Mouse (Mus musculus): ENCODE results near the gene Fhad1.

Fhad1 gene

DNA sequence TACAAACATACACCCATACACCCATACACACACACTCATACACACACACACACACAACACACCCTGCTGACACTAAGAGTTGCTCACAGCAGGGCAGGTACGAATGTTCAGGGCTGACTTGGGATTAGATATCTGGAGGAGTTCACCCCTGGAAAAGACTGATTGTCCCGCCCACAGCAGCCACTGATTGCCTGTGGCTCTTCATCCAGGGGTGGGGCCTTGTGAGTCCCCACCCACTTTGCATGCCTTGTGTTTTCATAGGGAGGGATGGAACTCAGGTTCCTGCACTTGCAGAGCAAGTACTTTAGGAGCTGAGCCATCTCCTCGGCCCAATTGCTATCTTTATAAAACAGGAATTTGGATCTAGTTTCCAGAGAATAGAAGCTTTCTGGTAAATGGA lies 33.4 kb downstream of the Fhad1 start:
- in situ Hi-C loops (cut with MboI, MseI) = no loop called here

DNA sequence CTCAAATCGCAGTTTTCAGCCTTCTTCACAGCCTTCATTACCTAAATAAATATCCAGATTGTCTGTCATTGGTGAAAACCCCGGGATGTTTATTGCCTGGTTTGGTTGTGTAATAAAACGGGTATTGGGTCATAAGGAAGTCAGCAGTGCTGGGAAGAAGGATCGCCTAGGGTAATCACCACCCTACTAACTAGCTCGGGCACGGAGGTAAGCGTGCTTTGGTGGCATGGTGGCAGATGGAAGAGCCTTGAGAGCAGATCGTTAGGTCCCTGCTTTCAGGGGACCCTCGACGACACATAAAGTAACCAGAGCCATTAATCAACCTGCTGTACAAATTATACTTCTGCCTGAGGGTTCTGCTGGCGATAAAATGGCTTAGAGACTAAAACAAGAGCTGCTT lies 36.3 kb downstream of the Fhad1 start:
- in situ Hi-C loops (cut with MboI, MseI) = no loop called here

- in situ Hi-C loops (cut with MboI, MseI) = no loop called here
Measured at GRCm38 (mm10) chr4:141977346-141977745, 37.5 kb downstream of the Fhad1 start.

DNA sequence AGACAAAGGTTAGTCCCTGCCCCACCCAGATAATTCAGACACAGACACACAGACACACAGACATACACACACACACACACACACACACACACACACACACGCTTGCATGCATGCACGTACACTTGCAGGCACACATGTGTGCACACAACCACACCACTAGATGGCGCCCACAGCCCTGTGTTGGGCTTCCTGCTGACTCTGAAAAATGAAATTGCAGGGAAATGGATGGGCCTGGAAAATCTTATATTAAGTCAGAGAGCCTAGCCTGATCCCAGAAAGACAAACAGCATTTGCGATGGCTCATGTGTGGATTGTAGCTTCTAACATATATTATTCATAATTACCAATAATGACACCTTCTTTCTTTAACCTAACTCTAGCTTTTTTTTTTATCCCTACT lies 38.7 kb downstream of the Fhad1 start:
- in situ Hi-C loops (cut with MboI, MseI) = no loop called here

GRCm38 (mm10) chr4:141964575-141964974 lies 50.3 kb downstream of the Fhad1 start:
- in situ Hi-C loops (cut with MboI, MseI) = no loop called here

GRCm38 (mm10) chr4:141963907-141964306 lies 51.0 kb downstream of the Fhad1 start:
- in situ Hi-C loops (cut with MboI, MseI) = no loop called here

GRCm38 (mm10) chr4:141962811-141963685 lies 51.8 kb downstream of the Fhad1 start:
- in situ Hi-C loops (cut with MboI, MseI) = no loop called here

DNA sequence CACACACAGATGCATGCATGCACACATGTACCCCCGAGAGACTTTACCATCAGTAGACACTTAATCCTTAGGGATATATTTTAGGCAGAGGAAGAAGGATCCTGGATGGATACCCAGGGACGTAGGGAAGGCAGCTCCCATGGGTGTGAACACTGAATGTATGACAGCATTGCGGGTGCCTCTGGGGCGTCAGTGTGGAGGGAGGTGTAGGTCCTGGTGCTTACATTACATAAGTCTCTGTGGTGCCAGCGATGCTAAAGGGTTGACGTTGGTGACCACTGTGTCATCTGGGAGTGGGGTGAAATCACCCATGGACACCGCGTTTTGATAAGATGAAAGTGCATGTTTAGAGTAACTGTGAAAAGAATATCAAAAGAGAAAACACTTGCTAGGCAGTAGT lies 54.8 kb downstream of the Fhad1 start:
- in situ Hi-C loops (cut with MboI, MseI) = no loop called here

DNA sequence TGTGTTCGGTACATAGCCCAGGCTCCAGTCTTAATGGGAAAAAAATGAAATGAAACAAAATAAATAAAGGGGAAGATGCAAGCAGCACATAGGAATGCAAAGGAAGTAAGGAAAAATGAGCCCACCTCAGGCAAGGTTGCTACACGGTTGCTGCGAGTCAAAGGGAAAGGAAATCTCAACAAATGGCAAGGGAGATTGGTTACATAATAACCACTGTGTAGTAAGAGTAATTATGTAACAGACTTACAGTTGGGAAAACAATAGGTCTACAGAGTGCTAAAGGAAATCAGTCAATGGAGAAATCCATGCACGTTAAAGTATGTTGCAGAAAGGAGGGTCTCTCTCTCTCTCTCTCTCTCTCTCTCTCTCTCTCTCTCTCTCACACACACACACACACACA lies 55.3 kb downstream of the Fhad1 start:
- in situ Hi-C loops (cut with MboI, MseI) = loop anchor here (10.0 kb wide), 1 partner anchor 235 kb away; the partner anchor contains the start of gene Ddi2

GRCm38 (mm10) chr4:141958614-141959375 lies 56.1 kb downstream of the Fhad1 start:
- in situ Hi-C loops (cut with MboI, MseI) = loop anchor here (10.0 kb wide), 1 partner anchor 234 kb away; the partner anchor contains the start of gene Ddi2

GRCm38 (mm10) chr4:141958188-141958587 lies 56.7 kb downstream of the Fhad1 start:
- in situ Hi-C loops (cut with MboI, MseI) = loop anchor here (10.0 kb wide), 1 partner anchor 233 kb away; the partner anchor contains the start of gene Ddi2

DNA sequence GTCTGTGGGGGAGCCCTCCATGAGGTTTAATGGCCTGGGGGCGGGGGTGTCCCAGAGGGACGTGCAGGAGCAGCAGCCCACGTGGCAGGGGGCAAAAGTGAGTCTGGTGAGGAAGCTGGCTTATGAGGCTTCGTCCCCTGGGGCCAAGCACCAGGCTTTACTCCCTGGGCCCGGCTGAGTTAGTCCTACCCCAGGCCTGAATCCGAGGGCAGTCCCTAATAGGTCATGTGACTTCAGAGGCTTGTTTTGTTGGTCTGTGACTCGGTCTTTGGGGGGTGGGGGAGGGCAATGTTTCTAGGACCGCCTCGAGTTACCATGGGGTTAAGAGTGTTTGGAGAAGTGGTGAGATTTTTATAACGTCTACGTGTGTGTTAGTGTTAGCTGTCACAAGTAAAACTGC lies 57.1 kb downstream of the Fhad1 start:
- in situ Hi-C loops (cut with MboI, MseI) = loop anchor here (10.0 kb wide), 1 partner anchor 233 kb away; the partner anchor contains the start of gene Ddi2

- in situ Hi-C loops (cut with MboI, MseI) = loop anchor here (10.0 kb wide), 1 partner anchor 232 kb away; the partner anchor contains the start of gene Ddi2
Measured at GRCm38 (mm10) chr4:141956931-141957330, 58.0 kb downstream of the Fhad1 start.

DNA sequence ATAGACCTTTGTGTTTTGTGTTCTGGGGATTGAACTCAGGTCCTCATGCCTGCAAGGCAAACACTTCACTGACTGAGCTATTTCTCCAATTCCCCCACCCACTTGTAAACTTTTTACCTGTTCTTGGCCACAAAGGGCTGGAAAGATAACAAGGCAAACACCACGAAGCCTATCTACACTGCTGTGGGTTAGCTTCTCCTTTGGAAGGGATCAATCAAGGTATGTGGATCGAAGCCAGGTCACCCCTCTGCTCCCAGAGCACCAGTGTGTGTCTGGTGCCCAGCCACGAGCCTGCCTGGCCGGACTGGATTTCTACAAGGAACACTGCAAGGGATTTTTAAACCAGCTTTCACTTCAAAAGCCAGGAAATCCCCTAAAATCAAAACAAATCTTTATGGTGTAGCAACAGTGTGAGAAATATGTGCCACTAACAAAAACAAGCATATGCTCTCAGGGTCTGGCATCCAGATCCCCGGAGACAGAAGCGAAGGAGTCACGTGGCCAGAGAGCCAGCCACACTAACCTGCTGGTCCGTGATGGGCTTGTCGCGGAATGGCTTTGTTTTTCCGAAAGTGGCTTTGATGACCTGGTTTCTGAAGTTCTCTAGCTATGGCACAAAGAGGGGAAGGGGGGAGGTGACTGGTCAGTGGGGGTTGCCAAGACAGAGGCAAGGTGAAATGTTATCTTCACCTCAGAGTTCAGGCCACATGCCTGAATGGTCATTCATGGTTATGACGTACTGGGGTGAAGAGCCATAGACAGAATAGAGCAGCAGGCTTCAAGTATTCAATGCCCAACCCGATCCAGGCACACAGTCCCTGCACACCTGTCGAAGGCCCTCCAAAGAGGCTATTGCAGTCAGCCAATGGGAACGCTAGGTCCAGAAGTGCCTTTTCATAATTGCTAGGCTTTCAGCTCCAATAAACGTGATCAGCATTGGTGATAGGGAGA lies 59.8 kb downstream of the Fhad1 start:
- in situ Hi-C loops (cut with MboI, MseI) = loop anchor here (10.0 kb wide), 1 partner anchor 230 kb away; the partner anchor contains the start of gene Ddi2

- in situ Hi-C loops (cut with MboI, MseI) = loop anchor here (10.0 kb wide), 1 partner anchor 229 kb away; the partner anchor contains the start of gene Ddi2
Measured at GRCm38 (mm10) chr4:141953859-141954258, 61.0 kb downstream of the Fhad1 start.

- in situ Hi-C loops (cut with MboI, MseI) = loop anchor here (10.0 kb wide), 1 partner anchor 228 kb away; the partner anchor contains the start of gene Ddi2
Measured at GRCm38 (mm10) chr4:141953291-141953690, 61.6 kb downstream of the Fhad1 start.

DNA sequence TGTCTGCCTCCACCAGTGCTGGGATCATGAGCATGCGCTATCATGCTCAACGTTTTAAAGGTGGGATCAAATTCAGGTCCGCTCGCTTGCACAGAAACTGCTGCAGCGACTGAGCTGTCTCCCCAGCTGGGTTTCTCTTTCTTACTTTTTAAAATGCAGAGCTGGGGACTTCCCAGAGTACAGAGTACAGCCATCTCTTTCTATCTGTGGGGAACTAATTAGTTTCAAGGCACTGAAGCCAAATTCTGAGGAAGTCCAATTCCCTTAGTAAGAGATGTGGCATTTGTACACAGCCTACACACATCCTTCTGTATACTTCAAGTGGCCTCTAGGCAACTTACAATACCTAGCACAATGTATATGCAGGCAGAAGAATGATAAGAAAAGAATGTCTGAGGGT lies 62.1 kb downstream of the Fhad1 start:
- in situ Hi-C loops (cut with MboI, MseI) = loop anchor here (10.0 kb wide), 1 partner anchor 228 kb away; the partner anchor contains the start of gene Ddi2

DNA sequence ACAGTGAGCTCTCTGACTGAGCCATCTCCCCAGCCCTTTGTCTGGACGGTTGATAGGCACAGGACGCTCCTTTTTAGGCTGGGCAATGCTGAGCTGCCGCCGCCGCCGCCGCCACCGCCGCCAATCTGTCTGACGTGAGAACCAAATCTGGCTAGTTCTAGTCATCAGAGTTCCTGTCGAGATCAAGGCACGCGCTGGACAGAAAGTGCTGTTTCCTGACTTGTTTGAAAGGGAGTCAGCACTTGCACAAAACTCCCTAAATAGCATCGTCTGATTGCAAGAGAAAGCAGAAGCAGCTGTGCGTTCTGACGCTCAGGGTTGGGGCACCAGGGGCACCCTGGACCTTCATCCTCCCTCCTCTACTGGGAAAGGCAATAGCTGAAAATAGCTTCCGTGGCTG lies 62.8 kb downstream of the Fhad1 start:
- in situ Hi-C loops (cut with MboI, MseI) = loop anchor here (10.0 kb wide), 1 partner anchor 227 kb away; the partner anchor contains the start of gene Ddi2

DNA sequence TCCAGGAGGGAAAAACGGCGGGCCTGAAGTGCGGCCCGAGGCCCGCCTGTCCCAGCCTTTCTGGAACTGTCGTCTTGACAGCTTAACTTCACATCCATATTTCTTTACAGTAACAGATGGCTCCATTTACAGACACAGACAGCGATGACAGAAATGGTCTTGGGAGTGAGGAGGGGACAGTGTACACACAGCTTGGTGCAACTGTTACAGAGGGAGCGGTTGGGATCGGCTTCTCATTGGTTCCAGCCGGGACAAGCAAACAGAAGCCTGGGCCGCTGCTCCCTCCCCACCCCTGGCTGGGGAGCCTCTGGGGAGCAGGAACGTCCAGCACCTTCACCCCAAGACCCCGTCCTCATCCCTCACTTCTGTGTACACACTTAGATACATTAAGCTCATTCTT lies 65.4 kb downstream of the Fhad1 start:
- in situ Hi-C loops (cut with MboI, MseI) = no loop called here

- in situ Hi-C loops (cut with MboI, MseI) = no loop called here
Measured at GRCm38 (mm10) chr4:141948822-141949221, 66.1 kb downstream of the Fhad1 start.

- in situ Hi-C loops (cut with MboI, MseI) = no loop called here
Measured at GRCm38 (mm10) chr4:141942403-141942802, 72.5 kb downstream of the Fhad1 start.
